Mouse (Mus musculus) liver, adult 2 months (tissue): Measurements from ENCODE around the gene Dync1i2. TPM values are rescaled to one million over a fixed set of nuclear protein-coding genes. Genes with fewer than 3 reads are reported as not detected.

Source experiments
- DNase-seq: peaks from one replicate; pipeline ENCODE4 v3.0.0-alpha.2; 2011; ENCODE audit warnings: low read depth, low spot score; ENCODE audit errors: extremely low read depth
- H3K27ac ChIP-seq: fragments of 200-500 bp; replicated peaks from 2 replicates; pipeline ENCODE4 v1.5.1; 2012; ENCODE audit warnings: low read depth, mild to moderate bottlenecking, control low read depth, inconsistent platforms, low read length; ENCODE audit not compliant: insufficient read depth
- H3K27me3 ChIP-seq: fragments of 200-500 bp; 2 replicates; pipeline ENCODE4 v1.6.1; 2012; ENCODE audit warnings: mild to moderate bottlenecking, moderate library complexity, low read length, inconsistent platforms; ENCODE audit not compliant: control insufficient read depth, insufficient read depth
- H3K36me3 ChIP-seq: fragments of 200-500 bp; 2 replicates; pipeline ENCODE4 v1.6.1; 2012; ENCODE audit warnings: low read length, inconsistent platforms; ENCODE audit not compliant: control insufficient read depth, insufficient read depth
- H3K4me1 ChIP-seq: fragments of 200-500 bp; 2 replicates; pipeline ENCODE4 v1.6.1; 2011; ENCODE audit warnings: low read length; ENCODE audit not compliant: control insufficient read depth, insufficient read depth
- H3K4me3 ChIP-seq: fragments of 200-500 bp; 2 replicates; pipeline ENCODE4 v1.5.1; 2011; ENCODE audit warnings: low read depth, mild to moderate bottlenecking, control low read depth, low read length, moderate library complexity; ENCODE audit not compliant: insufficient read depth
- H3K79me2 ChIP-seq: fragments of 200-500 bp; 2 replicates; pipeline ENCODE4 v1.6.1; 2012; ENCODE audit warnings: inconsistent platforms, mild to moderate bottlenecking, low read length, moderate library complexity; ENCODE audit not compliant: control insufficient read depth, insufficient read depth
- H3K9ac ChIP-seq: fragments of 200-500 bp; 2 replicates; pipeline ENCODE4 v1.6.1; 2012; ENCODE audit warnings: low read depth, mild to moderate bottlenecking, control low read depth, inconsistent platforms, low read length
- CTCF ChIP-seq: fragments of 200-500 bp; IDR thresholded peaks from 2 replicates; pipeline ENCODE4 v1.5.1; 2011; ENCODE audit warnings: low read depth, low read length, control low read depth
- POLR2A ChIP-seq: fragments of 200-500 bp; IDR thresholded peaks from 2 replicates; pipeline ENCODE4 v1.6.1; 2011; ENCODE audit warnings: low read length, control low read depth; ENCODE audit not compliant: insufficient read depth; ENCODE audit errors: extremely low read depth
- WGBS: fragments of 180-500 bp; shearing (Covaris S2); methylation state at CpG from one replicate; pipeline ENCODE4 v1.1.7; 2018; 5-methylcytosine and 5-hydroxymethylcytosine counted together
- polyA plus RNA-seq: library from polyadenylated mRNA; depleted of rRNA; stranded (reverse); fragments of >200 nt; gene quantifications from 2 replicates; pipeline ENCODE4 v1.2.3, GENCODE M21; 2012
- total RNA-seq: library from RNA; depleted of rRNA; stranded (reverse); fragments of >200 nt; gene quantifications from 2 replicates; pipeline ENCODE4 v1.2.3, GENCODE M21; 2014

The Dync1i2 gene
- total and polyA plus RNA-seq, 2 experiments, result 9.1 to 23.0 TPM

DNA sequence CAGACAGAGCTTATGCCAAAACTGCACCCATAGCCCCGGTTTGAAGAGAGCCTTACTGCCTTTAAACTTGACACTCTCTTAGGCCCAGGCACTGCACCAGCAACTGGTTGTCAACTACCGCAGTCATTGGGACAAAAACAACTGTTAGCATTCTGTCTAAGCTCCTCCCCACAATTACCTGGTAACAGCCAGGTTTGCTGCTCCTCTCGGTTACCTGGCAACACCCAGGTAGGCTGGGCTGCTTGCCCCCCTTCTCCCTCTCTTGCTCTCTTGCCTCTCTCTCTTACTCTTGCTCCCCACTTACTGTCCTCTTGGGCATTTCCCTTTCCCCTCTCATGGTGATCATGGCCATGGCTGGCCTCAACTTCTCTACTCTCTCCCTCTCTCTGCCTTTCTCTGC, 12.6 kb upstream of the Dync1i2 start:
- no peak for TF ChIP-seq POLR2A
- TF ChIP-seq CTCF, result no peak
- no peak overlapping the region for H3K27ac ChIP-seq
- H3K36me3 ChIP-seq, result no peaks in the 10 kb centered on the region
- no peak overlapping the region for H3K4me3 ChIP-seq
- no peak for DNase-seq
- H3K27me3 ChIP-seq, result no peaks in the 10 kb centered on the region
- no peaks in the 10 kb centered on the region for H3K4me1 ChIP-seq
- no peak overlapping the region for H3K9ac ChIP-seq
- H3K79me2 ChIP-seq, result no peaks in the 10 kb centered on the region
- WGBS, result 68% methylated on average over 3 of the region's 3 CpGs

DNA sequence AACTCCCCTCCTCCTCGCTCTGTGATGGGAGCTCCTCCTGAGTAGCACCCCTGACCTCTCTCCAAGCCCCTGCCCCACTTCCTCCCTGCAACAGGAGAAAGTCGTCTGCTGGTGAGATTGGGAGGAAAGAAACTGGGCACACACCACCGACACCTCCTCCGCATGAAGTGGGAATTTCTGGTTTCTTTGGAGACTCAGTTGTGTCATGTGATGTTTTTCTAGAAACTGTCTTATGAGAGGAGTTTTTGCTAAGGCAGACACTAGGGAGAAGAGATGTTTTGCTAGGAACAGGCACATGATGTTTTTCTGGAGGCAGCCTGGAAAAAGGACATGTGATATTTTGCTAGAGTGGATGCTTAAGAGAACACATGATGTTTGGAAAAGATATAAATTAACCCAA, 11.0 kb upstream of the Dync1i2 start:
- no peak overlapping the region for H3K27ac ChIP-seq
- H3K9ac ChIP-seq, result no peak overlapping the region
- 74% methylated on average over 4 of the region's 4 CpGs for whole genome bisulfite sequencing
- no peaks in the 10 kb centered on the region for H3K27me3 ChIP-seq
- TF ChIP-seq CTCF, result no peak
- TF ChIP-seq POLR2A, result no peak
- no peaks in the 10 kb centered on the region for H3K4me1 ChIP-seq
- no peak overlapping the region for H3K4me3 ChIP-seq
- H3K79me2 ChIP-seq, result no peaks in the 10 kb centered on the region
- no peak for DNase-seq
- H3K36me3 ChIP-seq, result no peaks in the 10 kb centered on the region

- no peaks in the 10 kb centered on the region for H3K27me3 ChIP-seq
- no peak overlapping the region for H3K4me3 ChIP-seq
- DNase-seq, result no peak
- H3K79me2 ChIP-seq, result no peaks in the 10 kb centered on the region
- 90% methylated on average over 2 of the region's 2 CpGs for WGBS
- no peak overlapping the region for H3K9ac ChIP-seq
- no peak overlapping the region for H3K27ac ChIP-seq
- H3K36me3 ChIP-seq, result no peaks in the 10 kb centered on the region
- no peak for TF ChIP-seq CTCF
- no peak for TF ChIP-seq POLR2A
- H3K4me1 ChIP-seq, result no peaks in the 10 kb centered on the region
Measured at GRCm38 (mm10) chr2:71201886-71202285, 9.6 kb upstream of the Dync1i2 start.

DNA sequence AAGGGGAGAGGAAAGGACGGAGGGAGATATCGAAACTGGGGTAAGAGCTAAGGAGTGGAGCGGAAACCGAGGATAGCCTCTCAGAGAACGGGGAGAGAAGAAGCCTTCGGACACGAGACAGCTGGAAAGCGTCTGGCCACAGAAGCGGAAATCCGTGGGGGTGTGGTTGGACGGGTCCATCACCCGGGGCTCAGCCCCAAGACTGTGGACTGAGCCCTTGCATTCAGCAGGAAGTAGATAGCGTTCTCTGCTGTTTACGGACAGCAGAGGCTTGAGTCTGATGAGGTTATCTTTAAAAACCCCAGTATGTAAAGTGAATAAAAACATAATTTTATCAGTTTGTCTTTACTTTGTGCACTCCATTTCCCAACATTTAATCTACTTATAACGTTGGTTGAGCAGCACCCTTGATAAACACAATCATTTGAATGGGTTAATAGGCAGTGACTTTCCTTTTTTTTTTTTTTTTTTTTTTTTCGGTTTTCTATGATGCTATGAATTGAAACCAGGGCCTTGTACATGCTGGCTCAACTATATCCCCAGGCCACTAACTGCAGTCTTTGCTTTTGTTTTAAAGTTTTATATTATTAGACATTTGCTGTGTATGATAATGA, 7.6 kb upstream of the Dync1i2 start:
- peak; percentile 15 for DNase-seq
- no peaks in the 10 kb centered on the region for H3K79me2 ChIP-seq
- no peaks in the 10 kb centered on the region for H3K27me3 ChIP-seq
- no peaks in the 10 kb centered on the region for H3K4me1 ChIP-seq
- H3K36me3 ChIP-seq, result no peaks in the 10 kb centered on the region
- H3K4me3 ChIP-seq, result no peak overlapping the region
- no peak overlapping the region for H3K27ac ChIP-seq
- H3K9ac ChIP-seq, result no peak overlapping the region
- TF ChIP-seq POLR2A (no peak), CTCF (no peak)
- 81% methylated on average over 16 of the region's 16 CpGs for WGBS

- TF ChIP-seq POLR2A (no peak), CTCF (no peak)
- H3K36me3 ChIP-seq, result no peaks in the 10 kb centered on the region
Measured at GRCm38 (mm10) chr2:71209041-71209755, 2.3 kb upstream of the Dync1i2 start.

DNA sequence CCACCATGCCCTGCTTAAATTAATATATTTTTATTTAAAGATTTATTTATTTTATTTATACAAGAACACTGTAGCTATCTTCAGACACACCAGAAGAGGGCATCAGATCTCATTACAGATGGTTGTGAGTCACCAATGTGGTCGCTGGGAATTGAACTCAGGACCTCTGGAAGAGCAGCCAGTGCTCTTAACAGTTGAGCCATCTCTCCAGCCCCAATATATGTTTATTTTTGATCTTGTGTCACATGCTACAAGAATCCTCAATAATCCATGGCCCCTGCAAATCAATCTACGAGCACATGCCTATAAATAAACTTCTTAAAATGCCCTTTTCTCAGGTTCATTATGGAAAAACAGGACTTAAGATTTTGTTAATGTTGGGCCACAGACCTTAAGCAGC, 410 bp upstream of the Dync1i2 start:
- no peak for DNase-seq
- Histone ChIP-seq H3K27ac (no peak overlapping the region), H3K9ac (no peak overlapping the region), H3K4me3 (no peak overlapping the region), H3K27me3 (no peaks in the 10 kb centered on the region), H3K36me3 (peaks cover 4% of the 10 kb centered on the region), H3K4me1 (peaks cover 2% of the 10 kb centered on the region; the same call in 1 of the 2 replicates), H3K79me2 (peaks cover 5% of the 10 kb centered on the region; the same call in 1 of the 2 replicates)
- TF ChIP-seq CTCF (no peak), POLR2A (no peak)
- 97% methylated on average over 2 of the region's 2 CpGs for WGBS

More at GRCm38 (mm10) chr2:71209041-71209755, 2.3 kb upstream of the Dync1i2 start:
- Histone ChIP-seq H3K27me3 (no peaks in the 10 kb centered on the region), H3K4me1 (peaks cover 2% of the 10 kb centered on the region; the same call in 1 of the 2 replicates), H3K9ac (no peak overlapping the region), H3K27ac (no peak overlapping the region), H3K4me3 (no peak overlapping the region), H3K79me2 (peaks cover 5% of the 10 kb centered on the region; the same call in 1 of the 2 replicates)
- WGBS, result 69% methylated on average over 5 of the region's 5 CpGs
- DNase-seq, result no peak
